Mouse (Mus musculus) CD8-positive naive resting alpha-beta T cell, adult 2 months (primary cell): ENCODE data around the gene Cyp19a1.

Experiments used
- DNase-seq, 2 experiments: peaks; one replicate each; pipeline ENCODE4 v3.0.0; 2022; ENCODE audit warnings: low read depth in 2 of 2, low spot score in 2 of 2

The Cyp19a1 gene

DNA sequence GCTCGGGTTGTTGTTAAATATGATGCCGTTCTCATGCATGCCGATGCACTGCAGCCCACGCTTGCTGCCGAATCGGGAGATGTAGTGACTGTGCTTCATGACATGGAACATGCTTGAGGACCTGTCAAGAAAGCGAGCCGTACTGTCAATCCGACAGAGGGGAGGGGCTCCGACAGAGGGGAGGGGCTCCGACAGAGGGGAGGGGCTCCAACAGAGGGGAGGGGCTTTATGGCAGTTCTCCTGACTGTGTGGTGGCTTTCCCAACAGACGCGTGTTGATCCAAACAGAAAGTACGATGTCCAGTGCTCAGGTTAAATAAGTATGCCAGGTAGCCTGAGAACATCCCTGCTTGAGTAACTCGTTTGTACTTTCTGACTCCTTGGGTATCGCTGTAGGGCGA lies 87.7 kb downstream of the Cyp19a1 start:
- no peak for DNase-seq

DNA sequence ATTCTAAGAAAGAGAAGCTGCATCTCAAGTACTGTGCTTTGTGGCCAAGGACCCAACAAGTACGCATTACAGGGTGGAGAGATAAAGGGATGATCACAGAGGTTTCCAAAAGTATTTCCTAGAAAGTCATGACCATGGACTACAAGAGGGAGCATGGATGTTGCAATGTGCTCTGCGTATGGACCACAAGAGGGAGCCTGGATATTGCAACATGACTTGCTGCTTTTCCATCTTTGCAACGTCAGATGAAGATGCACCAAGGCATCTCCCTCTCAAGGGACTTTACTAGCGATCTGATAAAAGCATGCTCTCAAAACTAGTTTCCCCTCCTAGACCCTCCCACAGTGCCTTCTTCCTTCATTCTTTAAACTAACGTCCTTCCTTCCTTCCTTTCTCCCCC lies 98.4 kb downstream of the Cyp19a1 start:
- DNase-seq = no peak

DNA sequence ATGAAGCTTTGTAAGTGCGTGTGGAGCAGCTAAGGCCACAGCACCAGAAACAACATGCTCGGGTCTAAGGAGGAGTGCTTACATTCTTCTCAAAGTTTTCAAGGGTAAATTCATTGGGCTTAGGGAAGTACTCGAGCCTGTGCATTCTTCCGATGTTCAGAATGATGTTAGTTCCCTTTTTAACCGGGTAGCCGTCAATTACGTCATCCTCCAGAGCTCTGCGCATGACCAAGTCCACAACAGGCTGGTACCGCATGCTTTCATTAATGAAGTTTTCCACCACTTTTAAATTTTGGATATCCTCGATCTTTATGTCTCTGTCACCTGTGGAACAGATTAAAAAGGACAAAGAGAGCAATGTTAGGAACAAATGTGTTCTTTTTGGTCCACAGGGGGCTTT lies 99.5 kb downstream of the Cyp19a1 start:
- DNase-seq = no peak

DNA sequence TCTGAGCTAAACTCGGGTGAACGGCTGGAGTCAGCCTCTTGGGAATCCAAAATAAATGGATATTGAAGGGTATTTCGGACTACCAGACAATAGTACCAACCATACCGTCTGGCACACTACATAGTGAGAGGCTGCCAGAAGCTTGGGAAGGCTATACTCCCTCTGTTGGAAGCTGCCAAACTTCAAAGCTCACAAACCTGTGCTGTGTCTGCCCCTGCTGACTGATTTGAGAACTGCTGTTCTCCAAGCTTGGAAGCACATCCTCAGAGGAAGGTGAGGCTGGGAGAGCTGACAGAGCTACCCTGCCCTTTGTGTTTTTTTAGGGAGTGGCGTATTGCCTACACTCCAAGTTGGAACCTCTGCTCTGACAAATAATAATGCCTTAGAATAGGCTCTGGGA lies 104.8 kb downstream of the Cyp19a1 start:
- DNase-seq = no peak

DNA sequence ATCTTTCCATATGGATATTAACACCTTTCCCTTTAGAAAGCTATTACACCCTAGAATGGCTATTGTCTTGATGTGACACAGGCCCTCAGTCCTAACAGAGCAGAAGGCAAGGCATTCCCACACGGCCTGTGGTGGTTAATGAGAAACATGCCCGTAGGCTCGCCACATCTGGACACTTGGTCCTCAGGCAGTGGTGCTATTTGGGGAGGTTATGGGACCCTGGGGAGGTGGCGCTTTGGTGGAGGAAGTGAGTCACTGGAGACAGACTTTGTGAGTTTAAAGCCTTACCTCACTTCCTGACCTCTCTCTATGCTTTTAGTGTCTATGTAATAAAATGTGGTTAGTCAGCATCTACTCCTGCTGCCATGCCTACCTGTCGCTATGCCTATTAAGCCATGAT lies 114.2 kb downstream of the Cyp19a1 start:
- no peak for DNase-seq

DNA sequence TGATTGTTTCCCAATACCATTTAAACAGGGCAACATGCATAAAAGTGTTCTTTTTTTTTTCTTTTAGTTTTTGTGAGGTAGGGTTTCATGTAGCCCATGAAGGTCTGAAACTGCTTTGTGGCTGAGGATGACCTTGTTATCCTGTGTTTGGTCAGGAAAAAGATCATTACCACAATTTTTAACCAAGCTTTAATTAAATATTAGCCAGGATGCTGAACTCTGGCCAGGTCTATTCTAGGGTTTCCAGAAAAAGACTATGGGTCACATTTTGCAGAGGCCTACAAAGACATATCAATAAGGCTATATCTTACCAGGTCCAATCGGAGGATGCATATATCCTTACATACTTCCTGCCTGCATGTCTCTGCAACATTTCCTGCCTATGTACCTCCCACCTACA lies 128.7 kb downstream of the Cyp19a1 start:
- DNase-seq = no peak
